Mouse (Mus musculus): ENCODE measurements around the gene Fdxacb1. TPM values are rescaled to one million over a fixed set of nuclear protein-coding genes. Genes with fewer than 3 reads are reported as not detected.

The Fdxacb1 gene
- 4.0 TPM for polyA plus RNA-seq (2014; fragmentation: Illumina TruSeq; extraction: RNeasy Lipid Tissue Mini Kit (QIAGEN cat#74804); ENCODE audit: low read depth, low replicate concordance)

DNA sequence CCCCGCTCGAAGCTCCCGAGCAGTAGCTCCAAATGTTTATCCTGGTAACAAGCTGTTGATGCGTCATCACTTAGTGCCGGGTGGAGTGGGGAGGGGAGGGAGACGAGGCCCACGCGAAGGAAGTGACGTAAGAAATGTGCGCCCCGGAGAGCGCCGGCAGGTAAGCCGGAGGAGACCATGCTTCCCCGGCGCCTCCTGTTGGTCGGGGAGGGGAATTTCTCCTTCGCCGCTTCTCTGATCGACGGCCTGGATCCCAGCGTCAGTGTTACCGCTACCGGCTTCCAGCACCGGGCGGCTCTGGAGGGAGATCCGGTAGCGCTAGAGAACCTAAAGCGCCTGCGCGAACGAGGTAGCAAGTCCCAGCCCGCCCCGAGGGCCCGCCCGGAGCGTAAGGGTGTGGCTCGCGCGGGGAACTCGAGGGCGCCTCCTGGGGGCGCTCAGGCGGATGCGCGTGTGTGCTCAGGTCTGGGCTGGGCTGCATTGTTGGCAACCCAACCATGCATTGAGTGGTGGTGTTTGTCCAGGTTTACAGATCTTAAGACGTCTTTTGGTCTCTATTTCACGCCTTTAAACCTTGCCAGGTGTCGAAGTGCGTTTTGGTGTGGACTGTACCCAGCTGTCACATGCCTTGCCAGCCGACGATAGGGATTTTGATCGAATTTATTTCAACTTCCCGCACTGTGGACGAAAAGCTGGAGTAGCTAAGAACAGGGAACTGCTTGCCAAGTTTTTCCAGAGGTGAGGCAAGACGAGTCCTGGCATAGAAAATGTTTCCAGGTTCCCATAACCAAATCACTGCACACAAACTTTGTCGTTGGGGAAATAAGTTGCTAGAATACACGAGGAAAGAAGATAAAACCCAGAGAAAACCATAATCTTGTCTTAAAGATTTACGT, at the start of gene Fdxacb1:
TSS of gene Fdxacb1 (plus strand) at position 130 of the 896 bp plus-strand sequence.

DNA sequence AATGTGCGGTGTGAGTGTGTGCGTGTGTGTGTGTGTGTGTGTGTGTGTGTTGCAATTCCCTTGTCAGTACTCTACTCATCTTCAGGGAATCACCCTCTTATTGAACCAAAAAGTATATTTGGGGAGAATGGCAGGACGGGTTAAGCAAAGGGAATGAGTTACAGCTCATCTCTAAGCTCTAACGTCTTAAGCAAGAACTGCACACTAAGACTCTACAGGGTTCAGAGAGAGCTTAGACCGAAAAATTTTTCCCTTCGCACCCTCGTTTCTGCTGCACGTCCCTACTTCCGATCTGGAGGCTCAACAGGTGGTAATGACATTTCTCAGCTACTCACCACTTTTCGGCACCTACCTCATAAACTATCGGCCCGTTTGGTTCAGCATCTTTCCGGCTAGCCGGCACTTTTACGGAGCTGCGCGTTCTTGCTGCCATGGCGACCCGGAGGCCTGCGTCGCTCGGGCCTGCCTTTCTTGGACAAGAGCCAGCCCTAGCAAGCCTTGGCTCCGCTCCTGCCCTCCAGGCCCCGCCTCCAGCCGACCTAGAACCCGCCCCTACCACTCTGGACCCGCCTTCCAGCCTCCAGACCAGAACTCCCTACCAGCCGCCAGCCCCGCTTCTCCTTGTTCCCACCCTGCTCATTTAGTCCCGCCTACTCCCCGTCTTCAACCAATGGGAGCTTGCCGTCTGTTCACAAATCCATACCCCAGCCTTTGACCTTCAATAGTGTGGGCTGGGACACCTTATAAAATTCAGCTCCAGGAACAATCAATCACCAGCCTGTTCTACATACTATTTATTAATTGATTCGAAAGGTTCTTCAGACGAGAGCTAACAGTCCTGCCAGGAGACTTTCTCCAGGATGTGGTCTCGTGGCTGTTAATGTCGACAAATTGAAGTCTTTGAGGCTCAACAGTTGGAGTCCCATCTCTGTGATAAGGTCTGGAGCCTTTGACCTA, 28.8 kb upstream of the Fdxacb1 start, which contains the start of gene Dixdc1:
TSS of gene Dixdc1 (minus strand) at position 604 of the 957 bp plus-strand sequence.

DNA sequence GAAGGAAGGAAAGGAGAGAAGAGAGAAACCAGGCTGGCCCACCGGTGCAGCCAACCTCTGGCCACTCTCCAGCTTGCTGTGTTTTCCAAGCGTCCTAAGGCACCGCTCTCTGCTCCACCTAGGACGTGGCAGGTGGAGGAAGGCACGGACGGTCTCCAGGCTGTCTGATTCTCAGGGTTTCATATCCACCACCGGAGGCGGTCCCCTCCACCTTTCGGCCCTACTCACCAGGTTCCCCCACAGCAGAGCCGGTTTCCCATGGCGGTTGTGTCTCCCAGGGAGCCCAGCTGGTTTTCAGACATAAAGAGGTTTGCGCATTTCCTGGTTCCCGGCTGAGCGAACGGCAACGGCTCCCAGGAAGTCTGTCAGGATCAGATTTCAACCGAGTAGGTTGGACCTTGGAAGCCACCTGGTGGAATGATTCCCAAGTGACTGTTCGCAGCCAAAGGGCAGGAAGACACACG, 21.8 kb upstream of the Fdxacb1 start, which contains the start of gene 2310030G06Rik:
TSS of gene 2310030G06Rik (minus strand) at position 323 of the 464 bp plus-strand sequence.

DNA sequence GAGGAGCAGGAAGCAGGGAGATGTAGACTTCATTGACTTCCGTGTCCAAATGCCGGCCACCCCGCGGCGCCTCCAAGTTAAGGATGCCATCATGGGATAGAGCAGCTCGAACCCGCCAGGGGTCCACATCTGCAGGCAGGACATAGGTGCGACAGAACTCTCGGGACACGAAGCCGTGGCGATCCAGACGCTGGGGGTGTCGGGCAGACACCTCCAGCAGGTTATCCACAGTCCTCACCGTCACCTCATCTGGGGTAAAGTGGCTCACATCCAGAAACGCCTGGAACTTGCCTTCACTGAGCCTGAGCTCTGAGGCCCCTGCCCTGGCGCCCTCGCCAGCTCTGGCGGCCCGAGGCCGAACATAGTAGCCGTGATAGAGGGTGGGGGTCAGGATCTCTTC, 16.7 kb upstream of the Fdxacb1 start, which contains the start of gene Cryab:
TSS of gene Cryab (plus strand) at position 3 of the 400 bp plus-strand sequence.

DNA sequence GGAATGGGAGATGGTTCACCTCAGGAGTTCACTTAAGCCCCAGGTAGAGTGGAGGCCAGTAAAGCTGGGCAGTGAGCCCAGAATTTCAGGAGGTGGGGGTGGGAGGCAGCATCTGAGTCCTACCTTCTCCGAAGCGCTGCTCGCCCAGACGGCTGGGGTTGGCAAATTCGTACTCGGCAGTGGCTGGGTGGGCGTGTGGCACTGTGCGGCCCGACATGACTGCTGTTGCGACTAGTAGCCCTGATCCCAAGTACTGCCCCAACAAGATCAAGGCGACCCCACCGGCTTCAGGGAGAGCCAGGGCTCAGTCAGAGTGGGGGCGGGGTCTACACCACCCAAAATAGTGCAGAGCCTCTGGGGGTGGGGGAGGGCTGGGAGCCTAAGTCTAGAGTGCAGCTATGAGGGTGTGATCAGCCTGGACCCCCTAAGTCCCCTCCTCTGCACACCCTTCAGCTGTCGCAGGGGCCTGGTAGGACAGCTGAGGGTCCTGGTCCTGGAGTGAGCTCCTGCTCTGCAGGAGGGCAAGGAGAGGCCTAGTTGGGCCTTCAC, 15.9 kb upstream of the Fdxacb1 start, which contains the start of gene Hspb2:
TSS of gene Hspb2 (minus strand) at position 301 of the 549 bp plus-strand sequence.

DNA sequence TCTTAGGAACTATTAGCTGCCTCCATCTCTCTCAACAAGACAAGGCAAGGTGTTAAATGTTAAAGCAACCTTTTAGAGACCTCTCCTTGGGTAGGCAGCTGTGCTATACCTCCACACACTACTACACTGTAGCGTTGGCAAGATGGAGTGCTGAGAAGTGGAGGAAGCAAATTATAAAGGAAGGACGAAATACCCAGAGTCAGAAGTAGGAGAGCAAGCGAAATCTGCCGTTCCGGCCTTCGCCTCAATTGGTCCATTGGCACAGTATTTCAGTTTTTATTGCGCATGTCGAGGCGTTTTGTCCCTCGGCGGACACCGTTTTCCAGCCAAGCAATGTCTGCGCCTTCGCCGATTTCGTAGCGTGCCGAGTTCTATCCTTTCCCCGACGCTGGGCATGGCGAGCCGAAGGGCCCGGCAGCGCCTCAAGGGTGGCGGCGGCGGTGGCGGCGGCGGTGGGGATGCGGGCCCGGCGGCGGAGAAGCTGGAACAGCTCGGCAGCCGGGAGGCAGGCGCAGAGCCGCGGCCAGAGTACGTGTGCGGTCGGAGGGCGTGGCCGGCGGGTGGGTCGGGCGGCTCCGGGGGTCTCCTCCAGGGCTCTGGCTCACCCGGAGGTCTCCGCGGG, 7.1 kb downstream of the Fdxacb1 start, which contains the start of the genes Alg9 and 1110032A03Rik:
TSS of gene Alg9 (plus strand) at position 29 of the 622 bp plus-strand sequence.
TSS of gene 1110032A03Rik (minus strand) at position 530 of the 622 bp plus-strand sequence.

Other genes starting within 250 kb of the Fdxacb1 start
- 132 TPM for gene Pts, start 239.5 kb upstream of the Fdxacb1 start, polyA plus RNA-seq (2014; fragmentation: Illumina TruSeq; extraction: RNeasy Lipid Tissue Mini Kit (QIAGEN cat#74804); ENCODE audit: low read depth, low replicate concordance)
- 92.4 TPM for gene Il18, start 213.4 kb upstream of the Fdxacb1 start, polyA plus RNA-seq (2014; fragmentation: Illumina TruSeq; extraction: RNeasy Lipid Tissue Mini Kit (QIAGEN cat#74804); ENCODE audit: low read depth, low replicate concordance)
- 31.7 TPM for gene Bco2, start 213.1 kb upstream of the Fdxacb1 start, polyA plus RNA-seq (2014; fragmentation: Illumina TruSeq; extraction: RNeasy Lipid Tissue Mini Kit (QIAGEN cat#74804); ENCODE audit: low read depth, low replicate concordance)
- 6.3 TPM for gene Tex12, start 206.9 kb upstream of the Fdxacb1 start, polyA plus RNA-seq (2014; fragmentation: Illumina TruSeq; extraction: RNeasy Lipid Tissue Mini Kit (QIAGEN cat#74804); ENCODE audit: low read depth, low replicate concordance)
- gene Sdhd, start 164.4 kb upstream of the Fdxacb1 start, polyA plus RNA-seq (2014; fragmentation: Illumina TruSeq; extraction: RNeasy Lipid Tissue Mini Kit (QIAGEN cat#74804); ENCODE audit: low read depth, low replicate concordance): 263 TPM
- 69.1 TPM for gene Timm8b, start 164.3 kb upstream of the Fdxacb1 start, polyA plus RNA-seq (2014; fragmentation: Illumina TruSeq; extraction: RNeasy Lipid Tissue Mini Kit (QIAGEN cat#74804); ENCODE audit: low read depth, low replicate concordance)
- 1.2 TPM for gene Pih1d2, start 150.9 kb upstream of the Fdxacb1 start, polyA plus RNA-seq (2014; fragmentation: Illumina TruSeq; extraction: RNeasy Lipid Tissue Mini Kit (QIAGEN cat#74804); ENCODE audit: low read depth, low replicate concordance)
- gene Nkapd1, start 150.8 kb upstream of the Fdxacb1 start, polyA plus RNA-seq (2014; fragmentation: Illumina TruSeq; extraction: RNeasy Lipid Tissue Mini Kit (QIAGEN cat#74804); ENCODE audit: low read depth, low replicate concordance): 32.2 TPM
- 70.5 TPM for gene Dlat, start 108.5 kb upstream of the Fdxacb1 start, polyA plus RNA-seq (2014; fragmentation: Illumina TruSeq; extraction: RNeasy Lipid Tissue Mini Kit (QIAGEN cat#74804); ENCODE audit: low read depth, low replicate concordance)
- 14.7 TPM for gene Dixdc1, start 28.7 kb upstream of the Fdxacb1 start, polyA plus RNA-seq (2014; fragmentation: Illumina TruSeq; extraction: RNeasy Lipid Tissue Mini Kit (QIAGEN cat#74804); ENCODE audit: low read depth, low replicate concordance)
- gene 2310030G06Rik, start 21.7 kb upstream of the Fdxacb1 start, polyA plus RNA-seq (2014; fragmentation: Illumina TruSeq; extraction: RNeasy Lipid Tissue Mini Kit (QIAGEN cat#74804); ENCODE audit: low read depth, low replicate concordance): 31.9 TPM
- 2.7 TPM for gene Cryab, start 16.9 kb upstream of the Fdxacb1 start, polyA plus RNA-seq (2014; fragmentation: Illumina TruSeq; extraction: RNeasy Lipid Tissue Mini Kit (QIAGEN cat#74804); ENCODE audit: low read depth, low replicate concordance)
- gene Hspb2, start 15.9 kb upstream of the Fdxacb1 start, polyA plus RNA-seq (2014; fragmentation: Illumina TruSeq; extraction: RNeasy Lipid Tissue Mini Kit (QIAGEN cat#74804); ENCODE audit: low read depth, low replicate concordance): not detected
- 5.4 TPM for gene Alg9, start 6.8 kb downstream of the Fdxacb1 start, polyA plus RNA-seq (2014; fragmentation: Illumina TruSeq; extraction: RNeasy Lipid Tissue Mini Kit (QIAGEN cat#74804); ENCODE audit: low read depth, low replicate concordance)
- gene 1110032A03Rik, start 7.3 kb downstream of the Fdxacb1 start, polyA plus RNA-seq (2014; fragmentation: Illumina TruSeq; extraction: RNeasy Lipid Tissue Mini Kit (QIAGEN cat#74804); ENCODE audit: low read depth, low replicate concordance): 88.7 TPM
- gene Ppp2r1b, start 77.1 kb downstream of the Fdxacb1 start, polyA plus RNA-seq (2014; fragmentation: Illumina TruSeq; extraction: RNeasy Lipid Tissue Mini Kit (QIAGEN cat#74804); ENCODE audit: low read depth, low replicate concordance): 21.9 TPM
- gene Sik2, start 240.8 kb downstream of the Fdxacb1 start, polyA plus RNA-seq (2014; fragmentation: Illumina TruSeq; extraction: RNeasy Lipid Tissue Mini Kit (QIAGEN cat#74804); ENCODE audit: low read depth, low replicate concordance): 3.3 TPM